Mouse (Mus musculus): ENCODE data around the gene Desi2.

Desi2 gene

DNA sequence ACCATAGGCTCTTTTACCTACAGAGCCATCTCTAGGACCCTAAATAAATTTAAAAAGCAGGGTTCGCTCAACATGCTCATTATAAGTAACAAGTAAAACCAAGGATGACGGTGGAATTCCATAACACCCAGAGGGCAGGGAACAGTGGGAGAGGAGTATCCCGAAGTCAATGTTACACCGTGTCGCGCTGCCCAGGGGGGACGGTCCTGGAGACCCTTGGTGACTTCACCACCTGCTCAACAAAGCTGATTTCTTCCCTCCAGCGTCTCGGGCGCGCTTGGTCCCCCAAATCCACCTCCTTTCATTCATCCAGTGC lies 88.5 kb downstream of the Desi2 start:
- 5% methylated on average over 11 of the region's 11 CpGs for WGBS

- WGBS: under 1% methylated on average over 87 of the region's 87 CpGs
Observed at GRCm38 (mm10) chr1:178276054-178276911, 89.1 kb downstream of the Desi2 start.

DNA sequence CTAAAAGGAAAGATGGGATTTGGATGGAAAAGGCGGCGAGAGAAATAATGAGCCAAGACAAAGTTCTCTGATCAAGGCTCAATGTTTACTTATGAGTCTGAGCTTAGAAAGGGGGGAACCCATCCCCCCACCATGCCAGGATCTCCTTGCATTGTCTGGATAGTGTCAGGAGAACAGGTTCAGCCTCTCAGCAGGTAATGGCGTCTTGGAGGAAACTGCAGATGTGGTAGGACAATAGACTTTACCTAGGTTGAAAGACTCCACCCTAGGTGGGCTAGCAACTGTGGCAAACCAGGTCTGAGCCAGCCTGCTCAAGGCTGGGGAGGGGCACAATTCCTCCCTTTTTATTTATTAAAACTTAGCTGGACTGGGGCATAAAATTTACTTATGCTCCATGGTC lies 96.1 kb downstream of the Desi2 start:
- 94% methylated on average over 3 of the region's 3 CpGs for WGBS

DNA sequence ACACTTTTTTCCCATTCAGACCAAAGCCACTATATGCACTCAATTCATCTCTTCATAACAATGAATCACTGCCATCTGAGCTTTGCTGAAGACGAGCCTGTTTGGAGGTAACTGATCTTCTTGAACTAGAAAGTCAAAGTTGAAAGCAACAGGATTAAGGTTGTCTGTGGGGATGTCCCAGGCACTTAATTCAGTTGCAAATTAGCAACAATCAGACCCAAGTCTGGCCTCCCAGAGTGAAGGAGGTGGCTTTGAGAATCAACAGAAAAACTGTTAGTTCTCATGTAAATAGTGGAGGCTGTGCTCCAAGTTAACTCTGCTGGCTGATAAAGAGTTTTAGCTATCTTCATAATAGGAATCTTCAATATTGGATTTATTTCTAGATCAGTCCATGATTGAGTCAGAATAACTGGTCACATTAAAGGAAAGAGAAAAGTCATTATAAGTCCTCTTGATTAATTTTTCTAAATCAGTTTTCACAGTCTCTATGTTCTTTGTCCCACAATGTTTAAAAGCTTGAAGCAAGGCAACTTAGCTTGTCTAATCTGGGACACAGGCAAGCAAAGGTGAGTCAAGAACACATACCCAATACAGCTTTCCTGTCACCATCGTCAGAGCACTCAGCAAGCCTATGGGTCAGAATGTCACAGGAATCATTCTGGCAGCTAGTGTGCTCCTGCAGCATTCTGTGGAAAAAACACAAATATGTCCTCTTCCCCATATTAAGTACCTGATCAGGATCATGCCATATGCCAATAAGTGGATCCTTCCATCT lies 96.9 kb downstream of the Desi2 start:
- WGBS: 77% methylated on average over 2 of the region's 2 CpGs

- 67% methylated on average over 8 of the region's 8 CpGs for WGBS
Observed at GRCm38 (mm10) chr1:178287601-178288176, 100.5 kb downstream of the Desi2 start.

GRCm38 (mm10) chr1:178291716-178292115 lies 104.5 kb downstream of the Desi2 start:
- 62% methylated on average over 3 of the region's 3 CpGs for WGBS

GRCm38 (mm10) chr1:178294051-178294450 lies 106.8 kb downstream of the Desi2 start:
- 83% methylated on average over 1 of the region's 1 CpGs for WGBS

- WGBS: 91% methylated on average over 2 of the region's 2 CpGs
Observed at GRCm38 (mm10) chr1:178301261-178301660, 114.0 kb downstream of the Desi2 start.

DNA sequence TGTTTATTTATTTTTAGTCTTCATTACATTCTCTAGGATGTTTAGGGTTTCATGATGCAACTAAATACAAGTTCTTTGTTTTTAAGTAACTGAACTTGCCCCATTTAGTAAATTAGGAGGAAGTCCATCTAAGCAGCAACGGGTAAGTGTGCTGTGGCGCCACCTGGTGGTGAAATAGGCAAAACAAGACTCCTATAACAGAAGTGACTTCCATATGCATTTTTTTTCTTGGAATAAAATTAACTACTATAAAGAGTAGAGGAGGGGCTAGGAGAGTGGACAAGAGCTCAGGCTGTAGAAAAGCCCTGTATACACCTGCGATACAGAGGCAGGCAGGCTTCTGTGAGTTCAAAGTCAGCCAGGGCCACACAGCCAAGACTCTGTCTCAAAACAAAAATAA lies 116.2 kb downstream of the Desi2 start:
- WGBS: 19% methylated on average over 3 of the region's 3 CpGs

Measured in cerebral cortex, adult 2 months (tissue).